In the genomic region with DNA sequence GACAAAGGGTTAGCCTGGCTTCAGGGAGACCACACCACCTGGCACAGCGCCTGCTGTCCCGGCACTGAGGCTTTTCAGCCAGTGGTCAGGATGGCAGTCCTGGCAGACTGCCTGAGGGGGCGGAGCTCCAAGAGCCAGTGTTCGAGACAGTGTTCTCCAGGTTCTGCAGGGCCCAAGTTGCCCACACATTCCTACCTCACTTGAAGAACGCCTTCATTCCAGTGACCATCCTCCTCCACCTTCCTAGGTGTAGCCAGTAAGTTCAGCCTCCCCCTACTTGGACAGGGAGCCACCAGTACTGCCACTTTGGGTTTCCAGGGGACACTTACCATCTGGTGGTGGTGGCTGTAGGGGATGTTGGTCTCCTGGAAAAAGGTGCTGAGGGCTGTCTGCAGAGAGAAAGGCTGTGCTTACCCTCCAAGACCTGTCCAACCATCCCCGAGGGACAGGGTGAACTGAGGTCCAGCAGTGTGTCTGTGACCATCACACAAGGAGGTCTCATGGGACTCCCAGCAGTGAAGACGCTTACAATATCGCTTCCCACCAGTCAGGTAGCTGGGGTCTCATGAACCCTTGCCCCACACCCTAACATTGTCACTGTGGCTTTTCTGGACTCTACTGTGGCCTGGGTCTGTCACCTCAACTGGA, we compare ENCODE assay signal across 8 mouse cellular contexts. TPM values are rescaled to one million over a fixed set of nuclear protein-coding genes. Genes with fewer than 3 reads are reported as not detected.
A peak's percentile ranks its signal among the peaks of the same experiment; 100 is the strongest.
DNase-seq lines count a peak whose midpoint lies in the region; ATAC-seq lines count a peak whose summit lies in the region.

No protein-coding gene starts in this region.

- intact Hi-C loops in left cerebral cortex, postnatal 14 days (cut with DNase I), result loop anchor here (5.0 kb wide), 1 partner anchor 41 kb away; no protein-coding TSS in a partner anchor

- DNase-seq in kidney, adult 11 months, result peak; percentile 79
- DNase-seq in adrenal gland, postnatal 36 days, result peak; percentile 71 to 87
- peak; percentile 63 to 77 for DNase-seq in left cerebral cortex, postnatal 14 days (ENCODE audit: low spot score in 2 of 2)

- no peak for ATAC-seq in kidney, embryonic 14.5 days (ENCODE audit: low FRiP score, low TSS enrichment)
- ATAC-seq in heart, embryonic 16.5 days (replicated peaks; ENCODE audit: extremely low read depth, insufficient read depth, low FRiP score), result no peak
- ATAC-seq in erythroblast, adult 5-6 weeks (replicated peaks; ENCODE audit: low FRiP score, poor library complexity, severe bottlenecking), result no peak
- ATAC-seq in erythroid progenitor cell, adult 5-6 weeks (replicated peaks; ENCODE audit: low FRiP score, poor library complexity, severe bottlenecking), result no peak

- peaks cover 37% of the 10 kb centered on the region for H3K36me3 ChIP-seq in kidney, embryonic 14.5 days (ENCODE audit: control insufficient read depth, insufficient read depth, low read length)
- peaks cover 8% of the 10 kb centered on the region; the same call in 1 of the 2 replicates for H3K36me3 ChIP-seq in heart, embryonic 16.5 days (ENCODE audit: control insufficient read depth, insufficient read depth)
- H3K36me3 ChIP-seq in macrophage (ENCODE audit: inconsistent target), result peaks cover 21% of the 10 kb centered on the region

- no peak overlapping the region for H3K4me2 ChIP-seq in kidney, embryonic 14.5 days (replicated peaks; ENCODE audit: low read depth, low read length)
- H3K4me2 ChIP-seq in heart, embryonic 16.5 days (ENCODE audit: low read depth, low read length), result no peak overlapping the region

- peaks cover 52% of the 10 kb centered on the region for H3K79me2 ChIP-seq in macrophage (ENCODE audit: inconsistent target)

- H3K27me3 ChIP-seq in kidney, embryonic 14.5 days (ENCODE audit: control insufficient read depth, insufficient read depth, low read length), result no peaks in the 10 kb centered on the region
- no peaks in the 10 kb centered on the region for H3K27me3 ChIP-seq in heart, embryonic 16.5 days (ENCODE audit: control insufficient read depth, insufficient read depth, low read length)

- 78% methylated on average over 8 of the region's 8 CpGs for WGBS in kidney, embryonic 14.5 days
- WGBS in heart, embryonic 16.5 days, result 61% methylated on average over 8 of the region's 8 CpGs
- 82% methylated on average over 8 of the region's 8 CpGs for WGBS in macrophage (ENCODE audit: missing documents)

- H3K4me1 ChIP-seq in kidney, embryonic 14.5 days (ENCODE audit: control insufficient read depth, insufficient read depth, low read length), result peaks cover 14% of the 10 kb centered on the region
- H3K4me1 ChIP-seq in heart, embryonic 16.5 days (ENCODE audit: control insufficient read depth, insufficient read depth, low read length), result peaks cover 43% of the 10 kb centered on the region

- no peak overlapping the region for H3K9ac ChIP-seq in kidney, embryonic 14.5 days (ENCODE audit: low read depth, low read length)
- H3K9ac ChIP-seq in heart, embryonic 16.5 days (ENCODE audit: low read length), result peak overlapping the region; percentile 27; the same call in 1 of the 2 replicates

- H3K4me3 ChIP-seq in kidney, embryonic 14.5 days (ENCODE audit: low read length), result no peak overlapping the region
- H3K4me3 ChIP-seq in heart, embryonic 16.5 days (ENCODE audit: low read length), result no peak overlapping the region
- no peak overlapping the region for H3K4me3 ChIP-seq in macrophage (ENCODE audit: inconsistent target)

- no peak overlapping the region for H3K27ac ChIP-seq in kidney, embryonic 14.5 days (ENCODE audit: low read depth, low read length)
- peak overlapping the region; percentile 29; the same call in 1 of the 2 replicates for H3K27ac ChIP-seq in heart, embryonic 16.5 days (ENCODE audit: low read length)
- peak overlapping the region; percentile 92 for H3K27ac ChIP-seq in macrophage

- H3K9me3 ChIP-seq in kidney, embryonic 14.5 days (ENCODE audit: control insufficient read depth, low read length), result no peaks in the 10 kb centered on the region
- no peaks in the 10 kb centered on the region for H3K9me3 ChIP-seq in heart, embryonic 16.5 days (replicated peaks; ENCODE audit: control insufficient read depth, low read length)

RNA-seq across cellular contexts. Expression of gene Ubald1, which starts 4.0 kb away (rescaled TPM):
- polyA plus RNA-seq in kidney, embryonic 14.5 days (2014; fragmentation: Nextera tagmentation; extraction: Ambion mirVana), result 37.2 and 39.7 TPM in 2 replicates
- total RNA-seq in adrenal gland, postnatal 36 days (2021), result 10 to 100 TPM; 29.2 to 36.1 TPM
- polyA plus RNA-seq in heart, embryonic 16.5 days (2015; fragmentation: Nextera tagmentation; extraction: Ambion mirVana), result 25.6 and 27.3 TPM in 2 replicates
- 10 to 100 TPM; 81.6 to 86.7 TPM for total RNA-seq in left cerebral cortex, postnatal 14 days (2021)
- total RNA-seq in macrophage (2018; cell fraction: chromatin; rRNA removed), result 100 to 1,000 TPM in 2 of 26 experiments, 10 to 100 TPM in 23, 1 to 10 TPM in 1; 3.7 to 120 (median 34.7) TPM
- 100 to 1,000 TPM in 5 of 26 experiments, 10 to 100 TPM in 21; 45.7 to 109 (median 70.5) TPM for total RNA-seq in macrophage (2018; cell fraction: cytosol; rRNA removed)
- 100 to 1,000 TPM in 2 of 26 experiments, 10 to 100 TPM in 24; 10.2 to 113 (median 35.9) TPM for total RNA-seq in macrophage (2018; cell fraction: nucleus; rRNA removed)
- polyA plus RNA-seq in macrophage (2018), result 64.4 to 75.7 TPM (median 71.8 TPM) in 3 replicates
- 26.8 and 39.6 TPM in 2 replicates for total RNA-seq in erythroblast, adult 5-6 weeks (2015; ENCODE audit: low replicate concordance)
- total RNA-seq in erythroblast, adult 5-6 weeks (2017; ENCODE audit: low replicate concordance), result 9.5 and 18.3 TPM in 2 replicates
- 8.3 and 10.1 TPM in 2 replicates for total RNA-seq in erythroid progenitor cell, adult 5-6 weeks (2015; ENCODE audit: low replicate concordance)
- total RNA-seq in erythroid progenitor cell, adult 5-6 weeks (2017; ENCODE audit: low replicate concordance), result 0.91 and 1.7 TPM in 2 replicates

RNA-seq across cellular contexts. Expression of gene Mgrn1, which starts 9.9 kb away (rescaled TPM):
- polyA plus RNA-seq in kidney, embryonic 14.5 days (2014; fragmentation: Nextera tagmentation; extraction: Ambion mirVana), result 54.0 and 89.2 TPM in 2 replicates
- 10 to 100 TPM; 72.9 to 79.3 TPM for total RNA-seq in adrenal gland, postnatal 36 days (2021)
- polyA plus RNA-seq in heart, embryonic 16.5 days (2015; fragmentation: Nextera tagmentation; extraction: Ambion mirVana), result 128 and 132 TPM in 2 replicates
- total RNA-seq in left cerebral cortex, postnatal 14 days (2021), result 100 to 1,000 TPM; 198 to 203 TPM
- 100 to 1,000 TPM in 22 of 26 experiments, 10 to 100 TPM in 4; 72.2 to 417 (median 122) TPM for total RNA-seq in macrophage (2018; cell fraction: chromatin; rRNA removed)
- total RNA-seq in macrophage (2018; cell fraction: cytosol; rRNA removed), result 100 to 1,000 TPM in 2 of 26 experiments, 10 to 100 TPM in 24; 76.5 to 108 (median 88.0) TPM
- total RNA-seq in macrophage (2018; cell fraction: nucleus; rRNA removed), result 100 to 1,000 TPM in 6 of 26 experiments, 10 to 100 TPM in 20; 55.3 to 179 (median 81.7) TPM
- 62.2 to 84.4 TPM (median 68.4 TPM) in 3 replicates for polyA plus RNA-seq in macrophage (2018)
- 5.9 and 6.5 TPM in 2 replicates for total RNA-seq in erythroblast, adult 5-6 weeks (2015; ENCODE audit: low replicate concordance)
- 2.0 and 3.3 TPM in 2 replicates for total RNA-seq in erythroblast, adult 5-6 weeks (2017; ENCODE audit: low replicate concordance)
- 8.6 and 10.5 TPM in 2 replicates for total RNA-seq in erythroid progenitor cell, adult 5-6 weeks (2015; ENCODE audit: low replicate concordance)
- total RNA-seq in erythroid progenitor cell, adult 5-6 weeks (2017; ENCODE audit: low replicate concordance), result 0.38 and 2.2 TPM in 2 replicates

RNA-seq across cellular contexts. Expression of gene 4930562C15Rik, which starts 40.9 kb away (rescaled TPM):
- 0.89 TPM in 1 of 2 replicates, not detected in the other for polyA plus RNA-seq in kidney, embryonic 14.5 days (2014; fragmentation: Nextera tagmentation; extraction: Ambion mirVana)
- total RNA-seq in adrenal gland, postnatal 36 days (2021), result not detected
- 0.26 and 0.49 TPM in 2 replicates for polyA plus RNA-seq in heart, embryonic 16.5 days (2015; fragmentation: Nextera tagmentation; extraction: Ambion mirVana)
- not detected for total RNA-seq in left cerebral cortex, postnatal 14 days (2021)
- 1 to 10 TPM in 4 of 26 experiments, under 1 TPM in 14, not detected in 8; 0.21 to 2.2 (median 0.64) TPM for total RNA-seq in macrophage (2018; cell fraction: chromatin; rRNA removed)
- under 1 TPM in 16 of 26 experiments, not detected in 10; 0.03 to 0.37 (median 0.11) TPM for total RNA-seq in macrophage (2018; cell fraction: cytosol; rRNA removed)
- total RNA-seq in macrophage (2018; cell fraction: nucleus; rRNA removed), result 1 to 10 TPM in 2 of 26 experiments, under 1 TPM in 12, not detected in 12; 0.11 to 1.1 (median 0.50) TPM
- 0.16 TPM in 1 of 3 replicates, not detected in the others for polyA plus RNA-seq in macrophage (2018)
- not detected in 2 replicates for total RNA-seq in erythroblast, adult 5-6 weeks (2015; ENCODE audit: low replicate concordance)
- 0.42 TPM in 1 of 2 replicates, not detected in the other for total RNA-seq in erythroblast, adult 5-6 weeks (2017; ENCODE audit: low replicate concordance)
- not detected in 2 replicates for total RNA-seq in erythroid progenitor cell, adult 5-6 weeks (2015; ENCODE audit: low replicate concordance)
- total RNA-seq in erythroid progenitor cell, adult 5-6 weeks (2017; ENCODE audit: low replicate concordance), result not detected in 2 replicates

Comparison
In these comparisons a context has a peak if more than half of its experiments do, and no peak if none do; other contexts are left out.
1. RNA of gene Mgrn1, which starts 9.9 kb away (total RNA-seq): 198 to 203 TPM in left cerebral cortex, postnatal 14 days and 72.9 to 79.3 TPM in adrenal gland, postnatal 36 days; 0.38 to 10.5 TPM in erythroid progenitor cell, adult 5-6 weeks and 2.0 to 6.5 TPM in erythroblast, adult 5-6 weeks; every median in the first group is over 4 times any median in the second.
2. Peak in every context shown above with its lines, with median percentiles within 50 percentile points of each other: DNase-seq.